26 mouse cellular contexts compared by ENCODE assay signal in genomic region chr12:109325986-109326385, GRCm38 (mm10).
DNase-seq lines count a peak whose midpoint lies in the region; ATAC-seq lines count a peak whose summit lies in the region.
"Had no signal": no experiment of that assay in that cellular context is flagged by ENCODE, and none has a peak within 500 bp of the region (broad histone marks: within the 10 kb centered on the region; RNA-seq: fewer than 3 reads in every experiment).

No protein-coding gene starts in this region.

- H3K4me2 ChIP-seq in kidney, embryonic 14.5 days (replicated peaks; ENCODE audit: low read depth, low read length), result no peak overlapping the region
- 0 out of 2 replicates have a peak overlapping the region, but pooled peaks have one; percentile 12 for H3K4me2 ChIP-seq in midbrain, embryonic 15.5 days
- no peak overlapping the region for H3K4me2 ChIP-seq in midbrain, embryonic 13.5 days (replicated peaks)
- H3K4me2 ChIP-seq: embryonic facial prominence, embryonic 12.5 days; limb, embryonic 15.5 days; liver, embryonic 15.5 days; neural tube, embryonic 13.5 days; stomach, embryonic 15.5 days had no signal

- ATAC-seq in kidney, embryonic 14.5 days (ENCODE audit: low FRiP score, low TSS enrichment), result peak; percentile 75; the same call in 1 of the 2 replicates
- no peak for ATAC-seq in midbrain, embryonic 15.5 days (replicated peaks)
- no peak for ATAC-seq in midbrain, embryonic 13.5 days
- ATAC-seq: forebrain, embryonic 14.5 days had no signal

- no peak overlapping the region for H3K27ac ChIP-seq in kidney, embryonic 14.5 days (ENCODE audit: low read depth, low read length)
- H3K27ac ChIP-seq in midbrain, embryonic 15.5 days, result no peak overlapping the region
- no peak overlapping the region for H3K27ac ChIP-seq in midbrain, embryonic 13.5 days
- H3K27ac ChIP-seq: embryonic facial prominence, embryonic 12.5 days; heart, adult 2 months; limb, embryonic 15.5 days; liver, embryonic 15.5 days; neural tube, embryonic 13.5 days; stomach, embryonic 15.5 days had no signal

- no peaks in the 10 kb centered on the region for H3K27me3 ChIP-seq in kidney, embryonic 14.5 days (ENCODE audit: control insufficient read depth, insufficient read depth, low read length)
- no peaks in the 10 kb centered on the region for H3K27me3 ChIP-seq in midbrain, embryonic 15.5 days (replicated peaks)
- no peaks in the 10 kb centered on the region for H3K27me3 ChIP-seq in midbrain, embryonic 13.5 days
- H3K27me3 ChIP-seq: CH12.LX; embryonic facial prominence, embryonic 12.5 days; limb, embryonic 15.5 days; liver, embryonic 15.5 days; megakaryocyte, embryonic 14.5 days; neural tube, embryonic 13.5 days; stomach, embryonic 15.5 days had no signal

- WGBS in kidney, embryonic 14.5 days, result 41% methylated on average over 11 of the region's 11 CpGs
- 38% methylated on average over 11 of the region's 11 CpGs for WGBS in midbrain, embryonic 15.5 days
- WGBS in midbrain, embryonic 13.5 days, result 49% methylated on average over 11 of the region's 11 CpGs

- no peaks in the 10 kb centered on the region for H3K9me3 ChIP-seq in kidney, embryonic 14.5 days (ENCODE audit: control insufficient read depth, low read length)
- no peaks in the 10 kb centered on the region for H3K9me3 ChIP-seq in midbrain, embryonic 15.5 days
- no peaks in the 10 kb centered on the region for H3K9me3 ChIP-seq in midbrain, embryonic 13.5 days
- H3K9me3 ChIP-seq: embryonic facial prominence, embryonic 12.5 days; limb, embryonic 15.5 days; liver, embryonic 15.5 days; megakaryocyte, embryonic 14.5 days; neural tube, embryonic 13.5 days; stomach, embryonic 15.5 days had no signal

- no peak overlapping the region for H3K4me3 ChIP-seq in kidney, embryonic 14.5 days (ENCODE audit: low read length)
- no peak overlapping the region for H3K4me3 ChIP-seq in midbrain, embryonic 15.5 days
- no peak overlapping the region for H3K4me3 ChIP-seq in midbrain, embryonic 13.5 days (replicated peaks)
- H3K4me3 ChIP-seq: embryonic facial prominence, embryonic 12.5 days; erythroblast, embryonic 14.5 days; heart, adult 2 months; limb, embryonic 15.5 days; liver, embryonic 15.5 days; megakaryocyte, embryonic 14.5 days; neural tube, embryonic 13.5 days; stomach, embryonic 15.5 days had no signal

- H3K4me1 ChIP-seq in kidney, embryonic 14.5 days (ENCODE audit: control insufficient read depth, insufficient read depth, low read length), result no peaks in the 10 kb centered on the region
- H3K4me1 ChIP-seq in midbrain, embryonic 15.5 days, result no peaks in the 10 kb centered on the region
- H3K4me1 ChIP-seq in midbrain, embryonic 13.5 days (replicated peaks), result no peaks in the 10 kb centered on the region
- H3K4me1 ChIP-seq: embryonic facial prominence, embryonic 12.5 days; limb, embryonic 15.5 days; liver, embryonic 15.5 days; megakaryocyte, embryonic 14.5 days; neural tube, embryonic 13.5 days; stomach, embryonic 15.5 days had no signal

- H3K9ac ChIP-seq in kidney, embryonic 14.5 days (ENCODE audit: low read depth, low read length), result no peak overlapping the region
- H3K9ac ChIP-seq in midbrain, embryonic 15.5 days, result no peak overlapping the region
- no peak overlapping the region for H3K9ac ChIP-seq in midbrain, embryonic 13.5 days (replicated peaks)
- H3K9ac ChIP-seq: embryonic facial prominence, embryonic 12.5 days; limb, embryonic 15.5 days; liver, embryonic 15.5 days; neural tube, embryonic 13.5 days; stomach, embryonic 15.5 days had no signal

- no peaks in the 10 kb centered on the region for H3K36me3 ChIP-seq in kidney, embryonic 14.5 days (ENCODE audit: control insufficient read depth, insufficient read depth, low read length)
- H3K36me3 ChIP-seq in midbrain, embryonic 15.5 days (replicated peaks), result no peaks in the 10 kb centered on the region
- no peaks in the 10 kb centered on the region for H3K36me3 ChIP-seq in midbrain, embryonic 13.5 days
- H3K36me3 ChIP-seq: embryonic facial prominence, embryonic 12.5 days; limb, embryonic 15.5 days; liver, embryonic 15.5 days; neural tube, embryonic 13.5 days; stomach, embryonic 15.5 days had no signal

- DNase-seq in kidney, postnatal 36 days, result no peak
- DNase-seq in brain, adult 2 months (ENCODE audit: low read depth, low spot score), result peak; percentile 2
- no peak for DNase-seq in spleen, postnatal 36 days (ENCODE audit: low spot score in 2 of 2)
- no peak for DNase-seq in right cerebral cortex, postnatal 36 days (ENCODE audit: low spot score in 2 of 2)
- DNase-seq: adrenal gland, adult 8-10 months; cerebellum, postnatal 10 days; gastrocnemius, postnatal 14 days; heart, adult 2 months; heart, postnatal 4 days; kidney, postnatal 10 days; lung, postnatal 10 days; right cerebral cortex, postnatal 14 days; thymus, adult 18-20 months; thymus, postnatal 4 days had no signal
